Mouse (Mus musculus) heart, postnatal 10 days (tissue): Measurements from ENCODE around the gene Hist1h4b. TPM values are rescaled to one million over a fixed set of nuclear protein-coding genes. Genes with fewer than 3 reads are reported as not detected.
"Not testable (repeated sequence)": the region's sequence is repeated elsewhere in the genome, so short reads cannot be mapped to it uniquely, and the experiment has no call there.

Source experiments
- DNase-seq, 2 experiments: peaks; one replicate each; pipeline ENCODE4 v3.0.0; 2021
- intact Hi-C: fragments of 180-260 bp; cut with DNase I; formaldehyde crosslinking; loops from one replicate; pipeline ENCODE4 v1.15.1; 2025
- microRNA-seq, 2 experiments: library from miRNA; unstranded; fragments of <30 nt; microRNA quantifications; one replicate each; pipeline ENCODE4 v1.2.0; 2022
- total RNA-seq, 2 experiments: library from RNA; stranded (reverse); gene quantifications; 2 replicates each; pipeline ENCODE4 v1.2.3; 2021

Hist1h4b gene
- total RNA-seq, 2 experiments from 2014 or later, result 130 to 151 TPM

DNA sequence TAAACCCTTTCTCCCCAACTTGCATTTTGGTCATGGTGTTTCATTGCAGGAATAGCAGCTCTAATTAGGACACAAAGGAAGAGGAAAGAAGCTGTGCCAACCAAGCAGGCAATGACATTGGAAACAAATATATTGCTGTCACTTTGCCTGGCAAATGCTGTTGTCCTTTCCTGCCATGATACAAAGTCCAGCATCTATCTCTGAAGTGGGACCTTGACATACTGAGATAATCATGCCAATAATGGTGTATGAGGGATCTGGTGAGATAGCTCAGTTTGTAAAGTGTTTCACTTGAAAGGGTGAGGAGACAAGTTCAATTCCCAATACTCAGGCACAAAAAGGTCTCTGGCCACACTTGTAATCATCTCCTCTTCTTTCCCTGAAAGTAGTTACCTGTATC is 10.0 kb downstream of the Hist1h4b start:
- DNase-seq, result no peak
- intact Hi-C loops, result no loop called here

DNA sequence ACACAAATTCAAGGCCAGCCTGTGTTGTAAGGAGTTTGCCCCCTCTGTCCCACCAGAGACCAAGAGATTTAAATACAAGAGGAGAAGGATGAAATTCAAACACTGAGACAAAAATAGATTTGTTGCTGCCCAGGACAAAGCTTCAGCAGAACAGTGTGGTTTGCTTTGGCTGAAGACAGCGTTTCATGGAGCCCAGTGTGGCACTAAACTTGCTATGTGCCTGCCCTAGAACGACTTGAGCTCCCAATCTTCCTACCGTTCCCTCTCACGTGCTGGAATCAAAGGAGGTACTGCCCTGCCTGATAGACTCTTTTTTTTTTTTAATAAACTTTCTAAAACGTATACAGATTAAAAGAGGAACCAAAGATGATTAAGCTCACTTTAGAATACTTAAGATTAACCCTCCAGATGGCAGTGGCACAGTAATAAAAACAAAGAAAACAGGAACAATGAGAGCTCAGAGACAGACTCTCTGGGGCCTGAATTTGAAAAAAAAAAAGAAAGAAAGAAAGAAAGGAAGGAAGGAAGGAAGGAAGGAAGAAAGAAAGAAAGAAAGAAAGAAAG is 12.1 kb downstream of the Hist1h4b start:
- intact Hi-C loops, result no loop called here
- no peak for DNase-seq

DNA sequence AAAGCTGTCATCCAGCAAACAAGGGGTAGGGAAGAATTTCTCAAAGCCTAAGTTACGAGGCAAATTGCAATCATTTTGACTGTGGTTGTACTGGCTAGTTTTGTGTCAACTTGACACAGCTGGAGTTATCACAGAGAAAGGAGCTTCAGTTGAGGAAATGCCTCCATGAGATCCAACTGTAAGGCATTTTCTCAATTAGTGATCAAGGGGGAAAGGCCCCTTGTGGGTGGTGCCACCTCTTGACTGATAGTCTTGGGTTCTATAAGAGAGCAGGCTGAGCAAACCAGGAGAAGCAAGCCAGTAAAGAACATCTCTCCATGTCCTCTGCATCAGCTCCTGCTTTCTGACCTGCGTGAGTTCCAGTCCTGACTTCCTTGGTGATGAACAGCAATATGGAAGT is 12.8 kb downstream of the Hist1h4b start, which contains the start of gene Trim38:
TSS of gene Trim38 (plus strand) at position 301 of the 400 bp plus-strand sequence.
- intact Hi-C loops, DNase-seq: not testable (repeated sequence)

DNA sequence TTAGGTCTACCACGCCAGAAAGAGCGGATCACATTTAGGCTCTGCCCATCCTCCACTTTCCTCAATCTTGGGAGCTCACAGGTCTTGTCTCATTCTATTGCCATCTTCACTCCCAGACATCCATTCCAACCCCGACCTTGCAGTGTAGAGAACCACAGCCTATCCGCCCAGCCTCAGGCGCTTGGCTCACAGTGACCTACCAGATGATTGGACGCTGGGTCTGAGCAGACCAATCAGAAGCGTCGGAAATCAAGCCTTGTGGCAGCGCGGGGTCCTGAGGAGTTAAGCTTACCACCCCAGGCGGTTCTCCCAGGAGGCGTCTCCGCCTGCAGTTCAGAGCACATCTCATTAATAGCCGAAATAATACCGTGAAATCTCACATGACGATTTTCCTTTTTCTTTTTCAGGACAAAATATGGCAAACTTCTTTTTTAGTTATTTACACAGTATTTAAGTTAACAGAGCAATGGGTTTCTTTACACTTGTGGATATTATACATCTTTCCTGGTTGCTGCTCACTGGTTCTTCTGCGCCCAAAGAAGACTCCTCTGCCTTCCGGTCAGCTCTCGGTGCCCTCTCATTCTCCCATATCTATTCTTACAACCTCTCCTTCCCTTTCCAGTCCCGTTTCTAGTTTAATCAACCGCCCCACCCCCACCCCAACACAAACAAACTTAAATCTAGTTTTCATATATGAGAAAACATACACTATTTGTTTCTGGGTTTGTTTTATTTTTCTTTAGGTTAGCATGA is 15.9 kb downstream of the Hist1h4b start:
- peak; percentile 55 to 58 for DNase-seq
- intact Hi-C loops, result no loop called here

DNA sequence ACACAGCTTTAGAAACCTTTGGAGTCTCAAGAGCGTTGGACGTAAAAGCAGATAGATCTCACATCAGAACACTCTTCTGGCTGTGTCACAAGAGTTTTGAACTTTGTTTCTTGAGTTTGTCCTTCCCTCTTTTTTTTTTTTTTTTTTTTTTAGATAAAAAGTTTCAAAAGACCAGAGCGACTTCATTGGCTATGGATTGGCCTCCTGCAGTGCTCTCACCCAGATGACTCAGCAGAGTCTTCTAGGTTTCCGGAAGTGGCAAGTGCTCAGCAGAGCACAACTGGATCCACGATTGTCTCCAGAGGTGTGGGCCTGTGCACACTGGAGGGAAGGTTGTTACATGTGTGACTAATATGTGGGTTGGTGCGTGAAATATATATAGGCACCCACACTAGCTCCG is 21.5 kb downstream of the Hist1h4b start:
- intact Hi-C loops, result no loop called here
- DNase-seq, result no peak

DNA sequence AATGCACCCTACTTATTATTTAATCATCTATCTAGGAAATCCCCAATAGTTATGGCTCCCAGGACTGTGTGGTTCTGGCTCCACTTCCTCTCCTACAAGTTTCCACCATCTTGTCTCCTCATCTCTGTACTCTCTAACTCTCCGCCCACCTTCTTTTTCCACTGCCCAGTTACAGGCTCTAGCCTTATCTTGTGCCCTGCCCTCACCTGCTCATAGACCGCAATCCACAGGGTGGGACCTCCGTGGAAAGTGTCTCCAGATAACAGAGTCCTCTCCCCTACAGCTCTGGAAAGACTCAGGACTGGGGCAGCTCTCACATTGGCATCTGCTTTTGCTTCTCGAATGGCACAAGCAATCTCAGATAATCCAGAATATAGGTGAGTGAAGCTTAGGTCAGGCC is 22.2 kb downstream of the Hist1h4b start:
- DNase-seq, result no peak
- intact Hi-C loops, result no loop called here

DNA sequence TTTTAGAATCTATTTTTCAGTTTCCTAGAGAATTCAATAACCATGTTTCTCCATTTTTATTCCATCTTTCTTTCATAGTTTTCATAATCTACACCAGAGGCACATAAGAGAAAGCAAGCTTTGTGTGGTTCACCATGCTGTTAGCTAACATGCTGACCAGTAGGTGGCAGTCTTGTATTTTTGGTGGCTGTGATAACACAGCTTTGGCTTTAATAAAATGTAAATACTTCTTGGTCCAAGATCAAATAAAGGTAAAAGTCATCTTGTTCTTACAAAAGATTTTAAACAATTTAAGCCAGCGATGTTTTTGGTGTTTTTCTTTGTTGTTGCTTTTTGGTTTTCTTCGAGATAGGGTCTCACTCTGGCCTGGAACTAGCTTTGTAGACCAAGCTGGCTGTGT is 35.7 kb downstream of the Hist1h4b start:
- intact Hi-C loops, result loop anchor here (1.0 to 5.0 kb wide), 3 partner anchors 93 to 504 kb away; no protein-coding TSS in a partner anchor
- peak; percentile 38 to 67 for DNase-seq

DNA sequence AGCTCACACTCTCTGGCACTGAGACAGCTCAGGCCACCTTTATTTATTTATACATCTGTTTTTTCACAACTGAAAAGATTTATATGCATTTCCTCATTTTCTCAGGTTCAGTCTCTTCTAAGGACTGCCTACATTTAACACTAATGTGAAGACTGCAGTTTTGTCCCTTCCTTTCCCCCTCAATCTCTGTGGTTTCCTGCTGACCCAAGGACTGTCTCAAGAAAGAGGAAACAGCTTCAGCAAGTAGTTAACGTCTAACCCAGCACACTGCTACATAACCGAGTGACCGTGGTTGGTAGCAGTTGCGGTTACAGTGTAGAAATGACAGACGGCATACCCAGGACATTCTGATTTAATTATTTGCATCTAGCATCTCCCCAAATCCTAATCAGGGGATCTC is 42.6 kb downstream of the Hist1h4b start:
- no peak for DNase-seq
- intact Hi-C loops, result no loop called here

DNA sequence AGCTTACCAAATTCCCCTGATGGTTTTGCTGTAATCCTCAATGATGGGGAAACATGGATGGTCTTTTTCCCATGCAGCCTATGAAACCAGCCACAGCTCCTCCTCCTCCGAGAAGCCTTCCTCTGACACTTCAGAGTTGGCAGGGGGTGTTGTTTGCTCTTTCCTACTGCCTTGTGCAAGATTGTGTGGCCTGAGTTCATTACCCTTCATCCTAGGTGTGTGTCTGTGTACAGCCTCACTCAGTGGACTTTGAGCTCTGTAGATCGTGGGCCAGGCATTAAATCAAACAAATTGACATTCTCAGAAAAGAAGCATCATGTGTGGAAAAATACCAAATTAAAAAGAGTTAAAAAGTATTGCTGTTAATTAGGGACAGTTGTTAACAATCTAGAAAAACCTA is 47.7 kb downstream of the Hist1h4b start:
- intact Hi-C loops, result no loop called here
- no peak for DNase-seq

DNA sequence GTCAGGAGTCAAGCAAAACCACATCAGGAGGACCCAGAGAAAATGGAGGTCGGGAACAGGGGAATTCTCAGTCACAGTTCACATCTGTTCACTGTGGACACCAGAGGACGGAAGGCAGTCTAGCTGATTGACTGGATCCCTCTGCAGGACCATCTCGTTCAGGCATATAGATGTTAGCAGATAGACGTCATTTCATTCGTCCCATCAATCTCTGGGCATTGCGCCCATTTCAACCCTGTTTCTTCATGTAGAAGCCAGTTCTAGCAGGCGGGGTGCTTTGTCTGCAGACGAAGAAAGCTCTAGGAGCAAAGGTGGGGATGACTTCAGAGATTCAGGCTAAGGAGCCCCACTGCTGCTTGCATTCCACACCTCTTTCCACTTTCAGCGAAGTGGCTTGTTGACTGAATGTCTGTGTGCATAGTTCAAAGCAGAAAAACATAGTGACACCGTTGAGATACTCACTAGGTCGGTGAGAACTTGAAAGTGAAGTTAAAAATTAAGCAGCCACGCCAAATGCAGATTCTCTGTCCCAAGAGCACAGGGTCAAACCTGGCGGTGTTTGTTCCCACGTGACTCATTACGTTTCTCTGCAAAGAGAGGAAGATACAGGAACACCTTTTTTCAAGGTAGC is 49.7 kb downstream of the Hist1h4b start, which contains the start of gene Slc17a2:
TSS of gene Slc17a2 (plus strand) at position 572 of the 631 bp plus-strand sequence.
- no peak for DNase-seq
- intact Hi-C loops, result no loop called here

Small RNA genes lying within 50 kb of the gene (microRNA-seq; reads per million reads assigned to microRNA genes)
- gene Gm44314 (0 reads per million in 2 experiments), gene Gm44484 (0 reads per million in 2 experiments)

Other genes starting within 250 kb of the Hist1h4b start
- gene Hist1h4h, start 226.0 kb upstream of the Hist1h4b start, total RNA-seq, result 100 to 1,000 TPM; 743 to 812 TPM
- 100 to 1,000 TPM; 171 to 245 TPM for gene Hist1h2af, start 223.1 kb upstream of the Hist1h4b start, total RNA-seq
- gene Hist1h3g, start 221.6 kb upstream of the Hist1h4b start, total RNA-seq, result 10 to 100 TPM; 45.9 to 66.2 TPM
- 10 to 100 TPM in 1 of 2 experiments, 1 to 10 TPM in 1; 9.2 to 11.2 TPM for gene Hist1h2bh, start 213.6 kb upstream of the Hist1h4b start, total RNA-seq
- gene Hist1h3f, start 213.0 kb upstream of the Hist1h4b start, total RNA-seq, result 10 to 100 TPM; 52.6 to 63.4 TPM
- gene Hist1h4f, start 205.4 kb upstream of the Hist1h4b start, total RNA-seq, result 100 to 1,000 TPM; 308 to 354 TPM
- gene Hist1h1d, start 203.8 kb upstream of the Hist1h4b start, total RNA-seq, result 10 to 100 TPM; 16.9 to 20.1 TPM
- gene Hist1h3e, start 194.6 kb upstream of the Hist1h4b start, total RNA-seq, result 100 to 1,000 TPM; 125 to 161 TPM
- gene Hist1h2ae, start 185.8 kb upstream of the Hist1h4b start, total RNA-seq, result 10 to 100 TPM; 38.7 to 42.6 TPM
- gene Hist1h2bg, start 185.6 kb upstream of the Hist1h4b start, total RNA-seq, result 100 to 1,000 TPM; 285 to 300 TPM
- 100 to 1,000 TPM; 116 to 129 TPM for gene Hist1h2bf, start 182.8 kb upstream of the Hist1h4b start, total RNA-seq
- gene Hist1h2ad, start 182.6 kb upstream of the Hist1h4b start, total RNA-seq, result 10 to 100 TPM; 32.3 to 37.7 TPM
- gene Hist1h3d, start 181.2 kb upstream of the Hist1h4b start, total RNA-seq, result 10 to 100 TPM; 26.2 to 30.6 TPM
- 100 to 1,000 TPM; 167 to 189 TPM for gene Hist1h4d, start 175.4 kb upstream of the Hist1h4b start, total RNA-seq
- gene Hist1h2be, start 135.9 kb upstream of the Hist1h4b start, total RNA-seq, result 10 to 100 TPM; 18.8 to 19.8 TPM
- 100 to 1,000 TPM; 138 to 168 TPM for gene Hist1h1e, start 134.5 kb upstream of the Hist1h4b start, total RNA-seq
- 1 to 10 TPM; 5.1 to 6.2 TPM for gene Hist1h2ac, start 73.1 kb upstream of the Hist1h4b start, total RNA-seq
- 10 to 100 TPM; 50.8 to 51.3 TPM for gene Hist1h2bc, start 72.8 kb upstream of the Hist1h4b start, total RNA-seq
- gene Hist1h1t, start 61.2 kb upstream of the Hist1h4b start, total RNA-seq, result under 1 TPM; 0.29 to 0.67 TPM
- gene Hist1h4c, start 58.6 kb upstream of the Hist1h4b start, total RNA-seq, result 100 to 1,000 TPM; 105 to 116 TPM
- gene Hfe, start 46.2 kb upstream of the Hist1h4b start, total RNA-seq, result 10 to 100 TPM; 26.7 to 32.4 TPM
- gene Hist1h1c, start 18.2 kb upstream of the Hist1h4b start, total RNA-seq, result 100 to 1,000 TPM; 299 to 383 TPM
- 100 to 1,000 TPM in 1 of 2 experiments, 10 to 100 TPM in 1; 84.0 to 101 TPM for gene Hist1h3c, start 11.4 kb upstream of the Hist1h4b start, total RNA-seq
- 100 to 1,000 TPM; 105 to 106 TPM for gene Hist1h2bb, start 10.3 kb upstream of the Hist1h4b start, total RNA-seq
- gene Hist1h2ab, start 5.9 kb upstream of the Hist1h4b start, total RNA-seq, result 100 to 1,000 TPM; 166 to 169 TPM
- gene Hist1h3b, start 4.7 kb upstream of the Hist1h4b start, total RNA-seq, result 100 to 1,000 TPM; 221 to 266 TPM
- gene Hist1h4a, start 4.2 kb downstream of the Hist1h4b start, total RNA-seq, result 100 to 1,000 TPM; 162 to 177 TPM
- 100 to 1,000 TPM; 160 to 202 TPM for gene Hist1h3a, start 5.4 kb downstream of the Hist1h4b start, total RNA-seq
- gene Hist1h1a, start 6.7 kb downstream of the Hist1h4b start, total RNA-seq, result 100 to 1,000 TPM; 109 to 127 TPM
- not detected for gene Trim38, start 12.9 kb downstream of the Hist1h4b start, total RNA-seq
- gene Slc17a2, start 50.0 kb downstream of the Hist1h4b start, total RNA-seq, result not detected
- gene Slc17a3, start 82.4 kb downstream of the Hist1h4b start, total RNA-seq, result not detected
- gene Slc17a1, start 110.7 kb downstream of the Hist1h4b start, total RNA-seq, result not detected
- not detected for gene Slc17a4, start 158.0 kb downstream of the Hist1h4b start, total RNA-seq
- gene Hist1h2ba, start 177.1 kb downstream of the Hist1h4b start, total RNA-seq, result not detected
- gene Hist1h2aa, start 177.4 kb downstream of the Hist1h4b start, total RNA-seq, result not detected
- not detected for gene Scgn, start 234.2 kb downstream of the Hist1h4b start, total RNA-seq